Mouse (Mus musculus): ENCODE results near the gene Fam118b. TPM values are rescaled to one million over a fixed set of nuclear protein-coding genes. Genes with fewer than 3 reads are reported as not detected.
A peak's percentile ranks its signal among the peaks of the same experiment; 100 is the strongest.

The Fam118b gene
- polyA plus RNA-seq, 1 experiment from 2014 or later, result 35.5 TPM

DNA sequence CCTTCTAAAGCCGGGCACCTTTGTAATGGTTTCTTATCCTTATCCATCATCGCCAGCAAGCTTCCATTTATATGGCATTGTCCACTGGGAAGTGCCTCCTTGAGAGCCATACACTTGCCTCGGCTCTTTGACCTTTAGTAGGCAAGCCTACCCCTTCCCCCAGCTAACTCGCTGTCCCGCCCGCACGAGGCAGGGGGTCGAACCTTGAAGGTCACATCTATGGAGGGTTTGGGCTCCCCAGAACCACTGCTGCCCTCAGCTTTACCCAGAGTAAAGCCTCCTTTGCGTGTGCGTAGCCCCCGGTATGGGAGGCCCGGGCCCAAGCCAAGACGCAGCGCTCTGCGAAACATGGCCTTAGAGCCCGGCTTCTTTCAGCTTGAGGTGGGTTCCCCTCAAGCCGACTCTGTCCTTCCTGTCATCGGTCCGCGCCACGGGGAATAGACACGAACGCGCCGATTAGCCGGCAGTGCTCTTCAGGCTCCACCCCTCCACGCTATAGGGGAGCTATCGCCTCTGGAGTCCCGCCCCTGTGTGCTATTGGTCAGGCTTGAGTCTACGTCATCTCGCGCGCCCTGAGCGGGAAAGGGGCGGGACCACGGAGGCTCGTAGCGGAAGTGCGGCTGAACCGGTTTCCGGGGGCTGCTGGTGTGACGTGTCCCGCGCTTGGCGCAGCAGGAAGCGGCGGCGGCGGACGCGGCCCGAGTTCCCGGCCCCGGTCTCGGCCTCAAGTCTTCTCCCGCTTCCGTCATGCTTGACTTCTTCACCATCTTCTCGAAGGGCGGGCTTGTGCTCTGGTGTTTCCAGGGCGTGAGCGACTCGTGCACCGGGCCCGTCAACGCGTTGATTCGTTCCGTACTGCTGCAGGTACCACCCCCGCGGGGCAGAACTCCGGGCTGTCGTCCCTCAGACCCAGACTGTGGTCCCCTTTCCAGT is 56.8 kb downstream of the Fam118b start, which contains the start of gene Foxred1:
Gene Foxred1 (minus strand): TSS at position 514 of the 933 bp plus-strand sequence.
- Histone ChIP-seq H3K9me3 (ENCODE audit: control insufficient read depth, low read length) (no peaks in the 10 kb centered on the region), H3K27me3 (ENCODE audit: control insufficient read depth, insufficient read depth, low read depth, low read length) (no peaks in the 10 kb centered on the region), H3K9ac (ENCODE audit: low read length) (peak within 1 kb of the TSS; percentile 95), H3K4me1 (replicated peaks; ENCODE audit: control insufficient read depth, insufficient read depth, low read length) (peaks cover 13% of the 10 kb centered on the region), H3K4me2 (ENCODE audit: low read depth, low read length) (peak within 1 kb of the TSS; percentile 92), H3K36me3 (ENCODE audit: control insufficient read depth, insufficient read depth, low read length) (peaks cover 37% of the 10 kb centered on the region), H3K4me3 (ENCODE audit: low read length) (peak within 1 kb of the TSS; percentile 96), H3K27ac (ENCODE audit: low read length) (peak within 1 kb of the TSS; percentile 88)
- WGBS, result under 1% methylated on average over 72 of the region's 72 CpGs
- ATAC-seq (ENCODE audit: low read depth), result peak; percentile 100

DNA sequence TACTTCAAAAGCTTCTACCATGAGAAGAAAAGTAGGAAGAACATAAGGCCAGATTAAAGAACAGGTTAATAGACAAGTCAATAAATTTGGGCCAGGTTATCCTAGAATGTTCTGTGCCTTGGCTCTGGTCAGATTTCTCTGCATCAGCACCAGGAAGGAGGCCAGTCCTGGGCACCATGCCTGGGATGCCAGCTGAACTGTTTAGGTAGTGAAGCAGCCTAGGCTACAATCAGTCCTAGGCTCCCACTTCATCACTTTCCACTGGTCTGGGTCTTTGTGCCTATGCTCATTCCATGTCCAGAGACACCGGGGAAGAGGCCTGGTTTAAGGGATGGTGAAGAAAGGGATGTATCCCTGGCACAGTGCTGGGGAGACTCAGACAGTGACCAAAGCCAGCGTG is 63.2 kb downstream of the Fam118b start:
- Histone ChIP-seq H3K4me2 (ENCODE audit: low read depth, low read length) (no peak overlapping the region), H3K9me3 (ENCODE audit: control insufficient read depth, low read length) (no peaks in the 10 kb centered on the region), H3K4me3 (ENCODE audit: low read length) (no peak overlapping the region), H3K9ac (ENCODE audit: low read length) (no peak overlapping the region), H3K4me1 (replicated peaks; ENCODE audit: control insufficient read depth, insufficient read depth, low read length) (peaks cover 7% of the 10 kb centered on the region), H3K27me3 (ENCODE audit: control insufficient read depth, insufficient read depth, low read depth, low read length) (no peaks in the 10 kb centered on the region), H3K27ac (ENCODE audit: low read length) (no peak overlapping the region), H3K36me3 (ENCODE audit: control insufficient read depth, insufficient read depth, low read length) (peaks cover 10% of the 10 kb centered on the region)
- 98% methylated on average over 2 of the region's 2 CpGs for WGBS
- no peak for ATAC-seq (ENCODE audit: low read depth)

- WGBS, result 35% methylated on average over 3 of the region's 3 CpGs
- Histone ChIP-seq H3K4me1 (replicated peaks; ENCODE audit: control insufficient read depth, insufficient read depth, low read length) (peaks cover 7% of the 10 kb centered on the region), H3K4me3 (ENCODE audit: low read length) (no peak overlapping the region), H3K27ac (ENCODE audit: low read length) (no peak overlapping the region), H3K36me3 (ENCODE audit: control insufficient read depth, insufficient read depth, low read length) (peaks cover 10% of the 10 kb centered on the region), H3K9me3 (ENCODE audit: control insufficient read depth, low read length) (no peaks in the 10 kb centered on the region), H3K9ac (ENCODE audit: low read length) (no peak overlapping the region), H3K4me2 (ENCODE audit: low read depth, low read length) (no peak overlapping the region), H3K27me3 (ENCODE audit: control insufficient read depth, insufficient read depth, low read depth, low read length) (no peaks in the 10 kb centered on the region)
- no peak for ATAC-seq (ENCODE audit: low read depth)
Measured at GRCm38 (mm10) chr9:35203536-35203935, 64.1 kb downstream of the Fam118b start.

GRCm38 (mm10) chr9:35200529-35201060 is 67.0 kb downstream of the Fam118b start:
- Histone ChIP-seq H3K4me1 (replicated peaks; ENCODE audit: control insufficient read depth, insufficient read depth, low read length) (peaks cover 7% of the 10 kb centered on the region), H3K36me3 (ENCODE audit: control insufficient read depth, insufficient read depth, low read length) (peaks cover 3% of the 10 kb centered on the region; the same call in 1 of the 2 replicates), H3K9ac (ENCODE audit: low read length) (peak overlapping the region; percentile 86), H3K27ac (ENCODE audit: low read length) (no peak overlapping the region), H3K9me3 (ENCODE audit: control insufficient read depth, low read length) (no peaks in the 10 kb centered on the region), H3K4me3 (ENCODE audit: low read length) (peak overlapping the region; percentile 68), H3K4me2 (ENCODE audit: low read depth, low read length) (peak overlapping the region; percentile 65), H3K27me3 (ENCODE audit: control insufficient read depth, insufficient read depth, low read depth, low read length) (no peaks in the 10 kb centered on the region)
- WGBS, result 51% methylated on average over 9 of the region's 9 CpGs
- no peak for ATAC-seq (ENCODE audit: low read depth)

GRCm38 (mm10) chr9:35199772-35200471 is 67.7 kb downstream of the Fam118b start, which contains the start of the genes Srpr and Tirap:
Gene Srpr, plus strand, starts transcription at chr9:35200175.
Gene Tirap, minus strand, starts transcription at chr9:35200291.
- Histone ChIP-seq H3K9me3 (ENCODE audit: control insufficient read depth, low read length) (no peaks in the 10 kb centered on the region), H3K27me3 (ENCODE audit: control insufficient read depth, insufficient read depth, low read depth, low read length) (no peaks in the 10 kb centered on the region), H3K4me3 (ENCODE audit: low read length) (peak within 1 kb of the TSS; percentile 68), H3K4me2 (ENCODE audit: low read depth, low read length) (peak within 1 kb of the TSS; percentile 65), H3K36me3 (ENCODE audit: control insufficient read depth, insufficient read depth, low read length) (peaks cover under 1% of the 10 kb centered on the region; the same call in 1 of the 2 replicates), H3K27ac (ENCODE audit: low read length) (peak within 1 kb of the TSS; percentile 30), H3K9ac (ENCODE audit: low read length) (peak within 1 kb of the TSS; percentile 86), H3K4me1 (replicated peaks; ENCODE audit: control insufficient read depth, insufficient read depth, low read length) (peaks cover 7% of the 10 kb centered on the region)
- ATAC-seq (ENCODE audit: low read depth), result peak; percentile 97
- WGBS, result under 1% methylated on average over 39 of the region's 44 CpGs

DNA sequence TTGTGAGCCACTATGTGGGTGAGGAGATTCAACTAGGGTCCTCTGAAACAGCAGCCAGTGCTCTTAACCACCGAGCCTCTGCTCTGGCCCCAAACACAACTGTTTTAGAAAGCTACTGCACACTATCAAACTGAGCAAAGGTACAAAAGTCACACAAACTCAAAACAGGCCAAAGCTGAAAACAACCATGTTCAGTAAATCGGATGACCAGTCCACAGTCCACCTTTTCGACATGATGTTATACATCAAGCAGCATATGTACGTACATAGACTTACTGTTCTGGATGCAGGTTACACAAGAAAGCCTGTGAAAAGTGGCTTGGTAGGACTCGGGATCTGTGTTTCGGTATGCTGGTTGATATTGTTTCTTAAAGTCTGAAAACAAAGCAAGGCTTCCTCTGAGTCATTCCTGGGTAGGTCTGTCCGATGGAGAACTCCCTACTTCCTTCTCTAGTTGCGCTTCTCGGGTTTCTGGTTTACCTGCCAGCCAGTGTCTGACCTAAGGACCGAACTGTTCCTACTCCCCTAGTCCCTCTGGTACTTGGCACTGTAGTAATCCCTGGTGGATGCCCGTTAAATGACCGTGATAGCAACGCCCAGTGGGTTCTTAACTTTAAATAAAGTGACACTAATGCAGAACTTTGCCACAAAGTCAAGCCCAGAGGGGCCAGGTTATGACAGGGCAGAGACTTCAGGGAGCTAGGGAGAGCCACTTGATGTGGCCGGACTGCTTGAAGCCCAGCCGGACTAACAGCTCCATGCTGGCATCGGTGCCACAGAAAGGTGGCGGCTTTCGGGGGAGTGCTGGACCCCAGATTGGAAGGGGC is 68.4 kb downstream of the Fam118b start:
- Histone ChIP-seq H3K36me3 (ENCODE audit: control insufficient read depth, insufficient read depth, low read length) (no peaks in the 10 kb centered on the region), H3K4me1 (replicated peaks; ENCODE audit: control insufficient read depth, insufficient read depth, low read length) (peaks cover 7% of the 10 kb centered on the region), H3K27ac (ENCODE audit: low read length) (peak overlapping the region; percentile 30), H3K9ac (ENCODE audit: low read length) (peak overlapping the region; percentile 86), H3K4me2 (ENCODE audit: low read depth, low read length) (peak overlapping the region; percentile 65), H3K4me3 (ENCODE audit: low read length) (peak overlapping the region; percentile 68), H3K9me3 (ENCODE audit: control insufficient read depth, low read length) (no peaks in the 10 kb centered on the region), H3K27me3 (ENCODE audit: control insufficient read depth, insufficient read depth, low read depth, low read length) (no peaks in the 10 kb centered on the region)
- 22% methylated on average over 18 of the region's 18 CpGs for WGBS
- peak; percentile 40 for ATAC-seq (ENCODE audit: low read depth)

DNA sequence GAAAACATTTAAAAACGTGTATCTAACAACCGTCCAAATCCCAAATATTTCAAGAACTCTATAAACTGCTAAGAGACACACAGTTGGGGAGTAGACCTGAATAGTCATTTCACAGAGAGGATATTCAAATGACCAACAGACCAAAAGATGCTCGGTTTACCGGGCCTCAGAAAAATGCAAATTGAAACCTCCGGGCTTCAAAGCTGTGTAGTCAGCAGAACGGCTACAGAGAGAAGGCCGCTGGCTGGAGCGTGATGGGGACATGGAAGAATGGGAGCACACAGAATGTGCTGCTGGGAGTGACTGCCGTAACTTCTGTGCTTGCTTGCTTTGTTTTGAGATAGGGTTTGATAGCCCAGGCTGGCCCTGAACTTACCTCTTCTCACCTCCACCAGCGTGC is 69.3 kb downstream of the Fam118b start:
- 79% methylated on average over 10 of the region's 10 CpGs for WGBS
- no peak overlapping the region; the same call in 1 of the 2 replicates for H3K4me2 ChIP-seq (ENCODE audit: low read depth, low read length)

GRCm38 (mm10) chr9:35197625-35198024 is 70.0 kb downstream of the Fam118b start:
- Histone ChIP-seq H3K4me3 (ENCODE audit: low read length) (no peak overlapping the region), H3K36me3 (ENCODE audit: control insufficient read depth, insufficient read depth, low read length) (no peaks in the 10 kb centered on the region), H3K9me3 (ENCODE audit: control insufficient read depth, low read length) (no peaks in the 10 kb centered on the region), H3K9ac (ENCODE audit: low read length) (no peak overlapping the region), H3K27ac (ENCODE audit: low read length) (no peak overlapping the region), H3K27me3 (ENCODE audit: control insufficient read depth, insufficient read depth, low read depth, low read length) (no peaks in the 10 kb centered on the region), H3K4me1 (replicated peaks; ENCODE audit: control insufficient read depth, insufficient read depth, low read length) (peaks cover 7% of the 10 kb centered on the region), H3K4me2 (ENCODE audit: low read depth, low read length) (no peak overlapping the region)
- 89% methylated on average over 3 of the region's 3 CpGs for WGBS
- no peak for ATAC-seq (ENCODE audit: low read depth)

More for the DNA sequence above, 69.3 kb downstream of the Fam118b start:
- Histone ChIP-seq H3K4me3 (ENCODE audit: low read length) (no peak overlapping the region), H3K36me3 (ENCODE audit: control insufficient read depth, insufficient read depth, low read length) (no peaks in the 10 kb centered on the region), H3K27me3 (ENCODE audit: control insufficient read depth, insufficient read depth, low read depth, low read length) (no peaks in the 10 kb centered on the region), H3K9me3 (ENCODE audit: control insufficient read depth, low read length) (no peaks in the 10 kb centered on the region), H3K27ac (ENCODE audit: low read length) (no peak overlapping the region), H3K9ac (ENCODE audit: low read length) (no peak overlapping the region), H3K4me1 (replicated peaks; ENCODE audit: control insufficient read depth, insufficient read depth, low read length) (peaks cover 7% of the 10 kb centered on the region)
- no peak for ATAC-seq (ENCODE audit: low read depth)
